Mouse (Mus musculus) layer of hippocampus, adult 2 months (tissue): ENCODE measurements around the gene Irx1. TPM values are rescaled to one million over a fixed set of nuclear protein-coding genes. Genes with fewer than 3 reads are reported as not detected.

Experiments used
- DNase-seq, 2 experiments: peaks; one replicate each; pipeline ENCODE4 v3.0.0; 2022; ENCODE audit warnings: low spot score in 2 of 2
- H3K27ac ChIP-seq: fragments of 200-600 bp; 2 replicates; pipeline ENCODE4 v1.8.1; 2022
- H3K4me3 ChIP-seq: fragments of 200-600 bp; 2 replicates; pipeline ENCODE4 v1.8.1; 2022; ENCODE audit warnings: mild to moderate bottlenecking
- CTCF ChIP-seq: fragments of 200-600 bp; conservative IDR thresholded peaks from 2 replicates; pipeline ENCODE4 v1.8.1; 2022; ENCODE audit warnings: antibody characterized with exemption, mild to moderate bottlenecking, moderate library complexity
- total RNA-seq, 2 experiments: library from RNA; stranded (reverse); gene quantifications; 2 replicates each; pipeline ENCODE4 v1.2.3; 2021

Irx1 gene
- total RNA-seq, 2 experiments from 2014 or later, result 0.39 to 0.46 TPM

DNA sequence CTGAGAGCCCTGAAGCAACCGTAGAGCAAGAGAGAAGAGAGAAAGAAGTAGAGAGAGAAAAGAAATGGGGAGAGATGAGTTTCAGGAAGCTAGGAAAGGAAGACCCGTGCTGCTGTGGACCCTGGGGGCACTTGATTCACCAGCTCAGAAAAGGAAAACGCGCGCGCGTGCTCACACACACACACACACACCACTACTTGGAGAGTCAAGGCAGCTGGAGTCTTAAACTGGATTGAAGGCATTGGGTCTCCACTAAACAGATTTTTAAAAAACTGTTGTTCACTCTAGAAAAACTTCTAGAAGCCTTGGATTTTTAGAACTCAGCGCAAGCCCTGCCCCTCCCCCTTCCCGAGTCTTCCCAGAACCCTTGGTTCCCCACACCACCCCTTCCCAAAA, 3.2 kb downstream of the Irx1 start:
- Histone ChIP-seq H3K4me3 (no peak overlapping the region), H3K27ac (no peak overlapping the region)
- TF ChIP-seq CTCF, result no peak
- no peak for DNase-seq

DNA sequence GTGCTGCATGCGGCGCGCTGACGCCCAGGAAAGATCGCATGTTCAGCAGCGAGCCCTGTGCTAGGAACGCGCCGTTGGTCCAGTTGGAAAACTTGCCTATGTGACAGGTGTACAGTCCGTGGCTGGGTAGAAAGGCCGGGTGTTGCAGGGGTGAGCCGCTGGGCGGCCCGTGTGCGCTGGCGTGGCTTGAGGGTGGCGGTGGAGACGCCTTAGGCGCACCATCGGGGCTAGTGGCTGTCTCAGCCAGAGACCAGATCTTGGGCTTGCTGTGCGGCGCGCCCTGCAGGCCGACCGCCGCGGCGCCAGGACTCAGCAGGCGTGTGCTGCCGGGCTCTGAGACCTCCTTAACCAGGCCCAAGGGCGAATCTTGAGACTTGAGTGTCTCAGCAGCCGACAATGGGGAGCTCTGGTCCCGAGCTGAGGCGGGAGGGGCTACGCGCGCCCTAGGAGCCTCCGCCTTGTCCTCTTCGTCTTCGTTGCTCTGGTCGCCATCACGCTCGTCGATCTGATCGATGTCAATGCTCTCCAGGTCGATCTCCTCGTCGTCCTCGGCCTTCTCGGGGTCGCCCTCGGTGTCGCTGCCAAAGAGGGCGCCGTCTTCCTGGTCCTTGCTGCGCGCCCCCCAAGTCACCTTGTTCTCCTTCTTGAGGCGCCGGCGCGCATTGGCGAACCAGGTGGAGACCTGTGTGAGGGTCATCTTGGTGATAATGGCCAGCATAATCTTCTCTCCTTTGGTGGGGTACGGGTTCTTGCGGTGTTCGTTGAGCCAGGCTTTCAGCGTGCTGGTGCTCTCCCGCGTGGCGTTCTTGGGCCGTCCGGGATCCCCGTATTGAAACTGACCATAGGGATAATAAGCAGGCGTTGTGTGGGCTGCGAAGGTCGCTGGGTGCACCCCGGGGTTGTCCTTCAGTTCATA, 3.9 kb downstream of the Irx1 start:
- Histone ChIP-seq H3K4me3 (no peak overlapping the region), H3K27ac (no peak overlapping the region)
- DNase-seq, result no peak

DNA sequence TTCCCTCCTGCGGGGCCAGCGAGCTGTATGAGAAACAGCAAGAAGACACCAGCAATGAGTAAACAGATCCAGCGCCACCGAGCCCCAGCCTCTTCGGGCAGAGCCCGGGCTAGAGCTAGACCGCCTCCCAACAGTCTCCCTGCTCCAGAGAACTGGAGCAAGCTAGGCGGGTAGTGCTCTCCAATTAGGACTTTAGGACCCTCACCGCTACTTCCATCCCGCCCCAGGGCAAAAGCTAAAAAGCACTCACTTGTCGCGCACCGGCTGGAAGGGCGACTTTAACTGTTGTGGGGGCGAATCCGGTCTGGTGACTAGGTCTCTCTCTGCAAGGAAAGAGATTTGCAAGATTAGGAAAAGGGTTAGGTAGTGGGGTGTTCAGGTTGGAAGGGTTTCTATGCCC, 4.9 kb downstream of the Irx1 start:
- H3K4me3 ChIP-seq, result no peak overlapping the region
- TF ChIP-seq CTCF, result no peak
- no peak overlapping the region for H3K27ac ChIP-seq
- no peak for DNase-seq

More for the DNA sequence above, 3.9 kb downstream of the Irx1 start:
- peak; percentile 23; the same call in 1 of the 2 replicates for TF ChIP-seq CTCF

DNA sequence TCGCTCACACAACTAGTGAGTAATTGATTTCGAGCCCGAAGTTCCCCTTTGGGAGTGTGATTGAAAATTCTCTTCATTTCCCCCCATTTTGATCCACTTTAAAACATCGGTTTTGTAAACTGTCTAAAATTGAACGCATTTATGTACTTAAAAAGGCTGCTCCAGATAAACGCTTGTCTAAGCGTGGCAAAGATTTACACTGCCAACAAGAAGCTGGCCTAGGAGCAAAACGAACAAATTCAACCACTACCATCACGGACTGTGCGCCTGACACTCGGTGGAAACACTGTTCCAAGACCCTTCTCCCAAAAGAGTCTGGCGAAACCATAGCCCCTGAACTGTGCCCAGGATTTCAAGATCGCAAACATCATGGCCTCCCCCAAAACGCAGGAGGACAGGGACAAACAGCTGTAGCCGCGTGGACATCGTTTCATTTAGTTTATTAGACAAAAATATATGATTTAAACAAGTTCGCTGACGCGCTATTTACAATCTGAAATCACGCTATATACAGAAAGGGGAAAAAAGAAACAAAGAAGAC, 5.6 kb downstream of the Irx1 start:
- H3K4me3 ChIP-seq, result no peak overlapping the region
- H3K27ac ChIP-seq, result no peak overlapping the region
- DNase-seq, result no peak
- no peak for TF ChIP-seq CTCF

DNA sequence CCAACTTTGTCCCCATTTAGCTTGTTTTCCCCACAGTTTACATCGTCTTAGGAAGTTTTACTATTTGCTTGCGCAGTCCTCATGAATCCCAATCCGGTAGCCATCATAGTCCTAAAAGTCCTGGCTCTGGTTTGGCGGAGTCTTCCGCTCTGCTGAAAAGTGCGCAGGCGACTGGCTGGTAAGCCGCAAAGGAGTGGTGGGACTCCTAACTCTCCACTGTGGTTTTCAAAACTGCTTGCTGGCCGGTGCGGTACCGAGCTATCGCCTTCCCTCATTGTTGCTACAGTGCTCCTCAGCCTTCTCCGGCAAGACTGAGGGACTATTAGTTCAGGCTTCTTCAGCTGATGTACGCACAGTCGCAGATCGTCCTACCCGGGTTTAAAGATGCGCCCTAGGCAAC, 6.4 kb downstream of the Irx1 start:
- Histone ChIP-seq H3K4me3 (no peak overlapping the region), H3K27ac (no peak overlapping the region)
- TF ChIP-seq CTCF, result no peak
- no peak for DNase-seq

DNA sequence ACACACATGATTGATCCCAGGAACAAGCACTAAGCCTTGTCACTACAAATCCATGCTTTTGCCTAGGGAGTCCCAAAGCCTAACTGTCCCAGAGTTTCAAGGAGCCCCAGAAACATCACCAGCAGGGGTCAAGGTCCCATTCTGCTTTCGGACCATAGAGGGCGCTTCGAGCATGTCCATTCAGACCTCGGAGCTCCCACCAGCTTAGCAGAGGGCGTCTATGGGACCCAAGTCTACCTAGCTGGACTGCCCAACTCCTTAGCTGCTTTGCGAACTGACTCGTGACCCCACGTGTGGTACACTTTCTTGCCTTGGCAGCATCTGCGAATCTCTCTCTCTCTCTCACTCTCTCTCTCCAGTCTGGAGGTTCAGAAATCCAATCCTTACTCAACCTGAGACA, 7.0 kb downstream of the Irx1 start:
- H3K27ac ChIP-seq, result no peak overlapping the region
- TF ChIP-seq CTCF, result peak; percentile 77
- H3K4me3 ChIP-seq, result no peak overlapping the region
- no peak for DNase-seq

DNA sequence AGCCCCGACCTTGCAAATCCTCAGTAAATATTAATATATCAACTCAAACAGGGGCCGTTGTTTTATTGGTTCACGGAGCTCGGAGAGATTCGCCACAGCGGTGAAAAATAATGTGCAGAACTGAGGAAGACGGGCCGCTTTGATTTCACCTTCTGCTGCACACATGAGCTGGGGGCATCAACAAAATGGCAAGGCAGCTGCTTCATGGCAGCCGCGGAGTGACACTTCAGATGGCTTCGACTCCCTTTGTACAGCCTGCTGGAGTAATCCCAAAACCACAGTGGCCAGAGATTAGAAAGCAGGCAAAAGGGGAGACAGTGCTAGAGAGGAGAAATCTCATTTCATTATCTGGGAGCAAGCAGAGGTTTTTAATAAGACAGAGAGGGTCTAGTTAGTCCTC, 11.6 kb downstream of the Irx1 start:
- Histone ChIP-seq H3K4me3 (no peak overlapping the region), H3K27ac (no peak overlapping the region)
- no peak for DNase-seq
- TF ChIP-seq CTCF, result no peak

DNA sequence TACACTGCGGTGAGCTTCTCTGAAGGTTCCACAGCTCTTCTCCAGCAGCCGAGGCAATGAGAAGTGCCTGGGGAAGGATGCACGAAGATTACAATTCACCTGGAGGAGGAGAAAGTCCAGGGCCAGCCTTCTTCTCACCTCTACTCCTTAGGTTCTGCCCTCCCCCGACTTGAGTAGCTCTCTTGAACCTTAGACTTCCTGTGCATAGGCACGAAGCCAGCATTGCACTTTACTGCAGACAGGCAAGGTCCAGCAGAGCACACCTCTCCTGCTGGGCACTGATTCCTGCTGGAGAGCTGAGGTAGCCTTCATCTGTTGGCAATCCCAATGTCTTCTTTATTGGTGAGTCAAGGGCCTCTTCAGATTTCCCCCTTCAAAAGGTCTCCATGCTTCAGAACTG, 13.7 kb downstream of the Irx1 start:
- no peak overlapping the region for H3K27ac ChIP-seq
- TF ChIP-seq CTCF, result no peak

DNA sequence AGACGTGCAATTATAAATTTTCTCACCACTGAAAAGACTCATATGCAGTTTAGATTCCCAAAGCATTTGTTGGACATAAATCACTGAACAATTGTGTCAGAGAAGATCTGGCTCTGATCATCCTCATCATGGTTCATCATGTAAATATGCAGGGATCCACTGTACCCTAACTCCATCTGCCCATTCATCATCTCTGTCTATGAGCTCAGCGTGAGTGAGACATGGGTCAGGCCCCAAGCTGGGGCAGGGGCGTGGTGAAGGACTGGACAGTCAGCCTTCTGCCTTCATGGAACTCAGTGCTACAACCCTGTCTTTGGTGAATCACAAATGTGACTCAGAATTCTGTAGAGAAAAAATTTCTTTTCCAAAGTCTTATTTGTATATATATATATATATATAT, 53.2 kb downstream of the Irx1 start:
- DNase-seq, result no peak
- Histone ChIP-seq H3K27ac (no peak overlapping the region), H3K4me3 (no peak overlapping the region)
- TF ChIP-seq CTCF, result no peak

More for the DNA sequence above, 13.7 kb downstream of the Irx1 start:
- DNase-seq, result no peak
- no peak overlapping the region for H3K4me3 ChIP-seq
